Mouse (Mus musculus): ENCODE measurements around the gene Olfr1428. TPM values are rescaled to one million over a fixed set of nuclear protein-coding genes. Genes with fewer than 3 reads are reported as not detected.

Olfr1428 gene
- polyA plus RNA-seq, 1 experiment from 2014 or later, result not detected

Other genes starting within 250 kb of the Olfr1428 start
- gene Olfr1419, start 240.8 kb downstream of the Olfr1428 start, polyA plus RNA-seq (2016; fragmentation: Nextera tagmentation; extraction: Ambion mirVana), result not detected in 2 replicates
- not detected in 2 replicates for gene Olfr1420, start 229.3 kb downstream of the Olfr1428 start, polyA plus RNA-seq (2016; fragmentation: Nextera tagmentation; extraction: Ambion mirVana)
- 20.4 and 21.2 TPM in 2 replicates for gene Patl1, start 203.5 kb downstream of the Olfr1428 start, polyA plus RNA-seq (2016; fragmentation: Nextera tagmentation; extraction: Ambion mirVana)
- 3.3 and 3.4 TPM in 2 replicates for gene Osbp, start 150.0 kb downstream of the Olfr1428 start, polyA plus RNA-seq (2016; fragmentation: Nextera tagmentation; extraction: Ambion mirVana)
- 0.05 and 0.06 TPM in 2 replicates for gene Olfr1423, start 74.6 kb downstream of the Olfr1428 start, polyA plus RNA-seq (2016; fragmentation: Nextera tagmentation; extraction: Ambion mirVana)
- not detected in 2 replicates for gene Olfr1424, start 53.2 kb downstream of the Olfr1428 start, polyA plus RNA-seq (2016; fragmentation: Nextera tagmentation; extraction: Ambion mirVana)
- not detected in 2 replicates for gene Olfr1425, start 38.2 kb downstream of the Olfr1428 start, polyA plus RNA-seq (2016; fragmentation: Nextera tagmentation; extraction: Ambion mirVana)
- gene Olfr1426, start 23.9 kb downstream of the Olfr1428 start, polyA plus RNA-seq (2016; fragmentation: Nextera tagmentation; extraction: Ambion mirVana), result not detected in 2 replicates
- not detected in 2 replicates for gene Olfr1427, start 12.6 kb downstream of the Olfr1428 start, polyA plus RNA-seq (2016; fragmentation: Nextera tagmentation; extraction: Ambion mirVana)
- gene Olfr76, start 7.3 kb upstream of the Olfr1428 start, polyA plus RNA-seq (2016; fragmentation: Nextera tagmentation; extraction: Ambion mirVana), result not detected in 2 replicates
- gene Olfr1555-ps1, start 54.2 kb upstream of the Olfr1428 start, polyA plus RNA-seq (2016; fragmentation: Nextera tagmentation; extraction: Ambion mirVana), result not detected in 2 replicates
- not detected in 2 replicates for gene Olfr1431, start 84.7 kb upstream of the Olfr1428 start, polyA plus RNA-seq (2016; fragmentation: Nextera tagmentation; extraction: Ambion mirVana)
- gene Olfr1432, start 116.7 kb upstream of the Olfr1428 start, polyA plus RNA-seq (2016; fragmentation: Nextera tagmentation; extraction: Ambion mirVana), result not detected in 2 replicates
- not detected in 2 replicates for gene Olfr262, start 125.8 kb upstream of the Olfr1428 start, polyA plus RNA-seq (2016; fragmentation: Nextera tagmentation; extraction: Ambion mirVana)
- gene Olfr235, start 145.1 kb upstream of the Olfr1428 start, polyA plus RNA-seq (2016; fragmentation: Nextera tagmentation; extraction: Ambion mirVana), result not detected in 2 replicates
- gene Olfr1434, start 164.0 kb upstream of the Olfr1428 start, polyA plus RNA-seq (2016; fragmentation: Nextera tagmentation; extraction: Ambion mirVana), result not detected in 2 replicates
- gene Olfr1436, start 183.2 kb upstream of the Olfr1428 start, polyA plus RNA-seq (2016; fragmentation: Nextera tagmentation; extraction: Ambion mirVana), result not detected in 2 replicates
- not detected in 2 replicates for gene Olfr1437, start 209.2 kb upstream of the Olfr1428 start, polyA plus RNA-seq (2016; fragmentation: Nextera tagmentation; extraction: Ambion mirVana)
- gene Olfr1438-ps1, start 220.0 kb upstream of the Olfr1428 start, polyA plus RNA-seq (2016; fragmentation: Nextera tagmentation; extraction: Ambion mirVana), result not detected in 2 replicates

All from limb, embryonic 10.5 days (tissue).